8 mouse cellular contexts compared by ENCODE assay signal in genomic region chr16:17727179-17727861, GRCm38 (mm10). TPM values are rescaled to one million over a fixed set of nuclear protein-coding genes. Genes with fewer than 3 reads are reported as not detected.
DNase-seq lines count a peak whose midpoint lies in the region; ATAC-seq and TF ChIP-seq lines count a peak whose summit lies in the region.

No protein-coding gene starts in this region.

- no peaks in the 10 kb centered on the region for H3K9me3 ChIP-seq in forebrain, embryonic 10.5 days
- no peaks in the 10 kb centered on the region for H3K9me3 ChIP-seq in forebrain, embryonic 13.5 days (replicated peaks)
- no peaks in the 10 kb centered on the region for H3K9me3 ChIP-seq in heart, embryonic 10.5 days
- H3K9me3 ChIP-seq in kidney, embryonic 16.5 days (ENCODE audit: low read length), result no peaks in the 10 kb centered on the region

- H3ac ChIP-seq in C2C12 (ENCODE audit: control insufficient read depth, insufficient read length, low read depth), result no peak overlapping the region

- TF ChIP-seq POLR2A in thymus, adult 2 months (IDR thresholded peaks at IDR 0.05; ENCODE audit: control insufficient read depth, extremely low read depth, insufficient read depth, low read length, poor library complexity), result no peak

- H3K9ac ChIP-seq in forebrain, embryonic 13.5 days, result no peak overlapping the region
- H3K9ac ChIP-seq in kidney, embryonic 16.5 days (replicated peaks; ENCODE audit: low read length), result no peak overlapping the region

- H3K79me3 ChIP-seq in C2C12 (ENCODE audit: low read depth), result peaks cover 2% of the 10 kb centered on the region

- 17% methylated on average over 5 of the region's 5 CpGs for WGBS in forebrain, embryonic 10.5 days
- 17% methylated on average over 5 of the region's 5 CpGs for WGBS in forebrain, embryonic 13.5 days
- WGBS in heart, embryonic 10.5 days, result 14% methylated on average over 5 of the region's 5 CpGs
- 14% methylated on average over 5 of the region's 5 CpGs for WGBS in kidney, embryonic 16.5 days
- WGBS in thymus, adult 2 months, result 19% methylated on average over 5 of the region's 5 CpGs

- peak overlapping the region; percentile 51; the same call in 1 of the 2 replicates for H3K27ac ChIP-seq in forebrain, embryonic 10.5 days
- H3K27ac ChIP-seq in forebrain, embryonic 13.5 days, result no peak overlapping the region
- H3K27ac ChIP-seq in heart, embryonic 10.5 days, result no peak overlapping the region
- H3K27ac ChIP-seq in kidney, embryonic 16.5 days (ENCODE audit: low read length), result no peak overlapping the region
- H3K27ac ChIP-seq in thymus, adult 2 months (ENCODE audit: control insufficient read depth, insufficient read depth, low read length), result no peak overlapping the region

- peak; percentile 12 for TF ChIP-seq CTCF in C2C12 (IDR thresholded peaks at IDR 0.05; ENCODE audit: control insufficient read depth, insufficient read depth, insufficient read length)
- TF ChIP-seq CTCF in thymus, adult 2 months (IDR thresholded peaks at IDR 0.05; ENCODE audit: borderline replicate concordance, control insufficient read depth, extremely low read depth, insufficient read depth, low read length, poor library complexity), result no peak

- peak; percentile 20 for DNase-seq in forebrain, embryonic 10.5 days (ENCODE audit: extremely low spot score, low spot score)
- peak; percentile 51 for DNase-seq in c-Kit-positive CD71-negative TER-119-negative erythroid progenitor cells, embryonic 14.5 days (ENCODE audit: low read depth)
- DNase-seq in heart, embryonic 10.5 days (ENCODE audit: low spot score), result no peak
- DNase-seq in thymus, adult 2 months, result peak; percentile 75

- no peaks in the 10 kb centered on the region for H3K36me3 ChIP-seq in forebrain, embryonic 10.5 days (replicated peaks)
- no peaks in the 10 kb centered on the region for H3K36me3 ChIP-seq in forebrain, embryonic 13.5 days (ENCODE audit: poor library complexity, severe bottlenecking)
- no peaks in the 10 kb centered on the region for H3K36me3 ChIP-seq in C2C12 (ENCODE audit: control insufficient read depth, insufficient read depth)
- H3K36me3 ChIP-seq in heart, embryonic 10.5 days, result no peaks in the 10 kb centered on the region
- no peaks in the 10 kb centered on the region for H3K36me3 ChIP-seq in kidney, embryonic 16.5 days (ENCODE audit: insufficient read depth, low read length)
- no peaks in the 10 kb centered on the region for H3K36me3 ChIP-seq in thymus, adult 2 months (ENCODE audit: control insufficient read depth, insufficient read depth, low read length)

- peaks cover 16% of the 10 kb centered on the region for H3K4me1 ChIP-seq in forebrain, embryonic 10.5 days
- peaks cover 7% of the 10 kb centered on the region; the same call in 1 of the 2 replicates for H3K4me1 ChIP-seq in forebrain, embryonic 13.5 days
- peaks cover 8% of the 10 kb centered on the region for H3K4me1 ChIP-seq in heart, embryonic 10.5 days
- H3K4me1 ChIP-seq in kidney, embryonic 16.5 days (ENCODE audit: insufficient read depth, low read length), result no peaks in the 10 kb centered on the region; the same call in 1 of the 2 replicates
- no peaks in the 10 kb centered on the region for H3K4me1 ChIP-seq in thymus, adult 2 months (replicated peaks; ENCODE audit: control insufficient read depth, insufficient read depth, low read length)

- ATAC-seq in forebrain, embryonic 13.5 days, result no peak
- ATAC-seq in kidney, embryonic 16.5 days (ENCODE audit: low FRiP score, low TSS enrichment), result no peak
- ATAC-seq in megakaryocyte, adult 5-6 weeks (ENCODE audit: poor library complexity, severe bottlenecking), result peak; percentile 83

- H3K4me2 ChIP-seq in forebrain, embryonic 13.5 days, result no peak overlapping the region
- peak overlapping the region; percentile 26 for H3K4me2 ChIP-seq in kidney, embryonic 16.5 days (replicated peaks; ENCODE audit: low read depth, low read length)

- no peaks in the 10 kb centered on the region for H3K27me3 ChIP-seq in forebrain, embryonic 10.5 days (ENCODE audit: poor library complexity, severe bottlenecking)
- H3K27me3 ChIP-seq in forebrain, embryonic 13.5 days, result no peaks in the 10 kb centered on the region
- no peaks in the 10 kb centered on the region for H3K27me3 ChIP-seq in C2C12 (ENCODE audit: control insufficient read depth, insufficient read depth, insufficient read length)
- no peaks in the 10 kb centered on the region for H3K27me3 ChIP-seq in heart, embryonic 10.5 days (ENCODE audit: insufficient read depth, poor library complexity, severe bottlenecking)
- no peaks in the 10 kb centered on the region for H3K27me3 ChIP-seq in kidney, embryonic 16.5 days (ENCODE audit: insufficient read depth, low read length)
- H3K27me3 ChIP-seq in thymus, adult 2 months (ENCODE audit: control insufficient read depth, insufficient read depth, low read length), result no peaks in the 10 kb centered on the region; the same call in 1 of the 2 replicates

- peaks cover 12% of the 10 kb centered on the region for H3K79me2 ChIP-seq in C2C12 (ENCODE audit: control insufficient read depth, insufficient read depth)

- H3K4me3 ChIP-seq in forebrain, embryonic 10.5 days, result peak overlapping the region; percentile 10; the same call in 1 of the 2 replicates
- H3K4me3 ChIP-seq in forebrain, embryonic 13.5 days, result no peak overlapping the region
- H3K4me3 ChIP-seq in C2C12 (ENCODE audit: insufficient read depth, poor library complexity, severe bottlenecking), result no peak overlapping the region
- 0 out of 2 replicates have a peak overlapping the region, but pooled peaks have one; percentile 22 for H3K4me3 ChIP-seq in heart, embryonic 10.5 days
- H3K4me3 ChIP-seq in kidney, embryonic 16.5 days (ENCODE audit: low read length), result no peak overlapping the region
- no peak overlapping the region for H3K4me3 ChIP-seq in thymus, adult 2 months (ENCODE audit: control insufficient read depth, insufficient read depth, low read length)

TF ChIP-seq in C2C12, 6 proteins besides CTCF, POLR2A, EP300 and RAD21:
- TF ChIP-seq FOSL1 (IDR thresholded peaks at IDR 0.05; ENCODE audit: insufficient read depth, low read length, poor library complexity, severe bottlenecking), result no peak
- no peak for TF ChIP-seq MAX (IDR thresholded peaks at IDR 0.05)
- no peak for TF ChIP-seq MYOD1 (IDR thresholded peaks at IDR 0.05; ENCODE audit: control insufficient read depth, insufficient read length, low read depth)
- no peak for TF ChIP-seq USF1 (IDR thresholded peaks at IDR 0.05; ENCODE audit: low read depth)
- TF ChIP-seq MYOG (IDR thresholded peaks at IDR 0.05; ENCODE audit: control insufficient read depth, extremely low read depth, insufficient read length), result no peak
- no peak for TF ChIP-seq CEBPB (IDR thresholded peaks at IDR 0.05; ENCODE audit: low read depth)

RNA-seq across cellular contexts. Expression of gene Med15, which starts 5.4 kb away (rescaled TPM):
- 47.4 and 47.5 TPM in 2 replicates for polyA plus RNA-seq in forebrain, embryonic 10.5 days (2016; fragmentation: Nextera tagmentation; extraction: Ambion mirVana)
- polyA plus RNA-seq in forebrain, embryonic 13.5 days (2015; fragmentation: Nextera tagmentation; extraction: Ambion mirVana), result 42.0 and 45.2 TPM in 2 replicates
- polyA plus RNA-seq in C2C12 (2012; fragmentation: generic; extraction: Trizol), result 45.9 TPM
- 45.4 and 48.0 TPM in 2 replicates for polyA plus RNA-seq in heart, embryonic 10.5 days (2016; fragmentation: Nextera tagmentation; extraction: Ambion mirVana)
- 44.1 and 56.1 TPM in 2 replicates for polyA plus RNA-seq in kidney, embryonic 16.5 days (2015; fragmentation: Nextera tagmentation; extraction: Ambion mirVana)
- 61.4 and 67.1 TPM in 2 replicates for total RNA-seq in megakaryocyte, adult 5-6 weeks (2015)
- total RNA-seq in megakaryocyte, adult 5-6 weeks (2017), result 28.6 and 49.3 TPM in 2 replicates
- 286 and 308 TPM in 2 replicates for polyA plus RNA-seq in thymus, adult 2 months (2012; rRNA removed)

RNA-seq across cellular contexts. Expression of gene Klhl22, which starts 32.1 kb away (rescaled TPM):
- polyA plus RNA-seq in forebrain, embryonic 10.5 days (2016; fragmentation: Nextera tagmentation; extraction: Ambion mirVana), result 55.4 and 59.1 TPM in 2 replicates
- polyA plus RNA-seq in forebrain, embryonic 13.5 days (2015; fragmentation: Nextera tagmentation; extraction: Ambion mirVana), result 53.4 and 55.6 TPM in 2 replicates
- polyA plus RNA-seq in C2C12 (2012; fragmentation: generic; extraction: Trizol), result 83.6 TPM
- polyA plus RNA-seq in heart, embryonic 10.5 days (2016; fragmentation: Nextera tagmentation; extraction: Ambion mirVana), result 47.2 and 55.4 TPM in 2 replicates
- polyA plus RNA-seq in kidney, embryonic 16.5 days (2015; fragmentation: Nextera tagmentation; extraction: Ambion mirVana), result 69.8 and 72.0 TPM in 2 replicates
- total RNA-seq in megakaryocyte, adult 5-6 weeks (2015), result 5.0 and 6.9 TPM in 2 replicates
- total RNA-seq in megakaryocyte, adult 5-6 weeks (2017), result 7.0 and 8.3 TPM in 2 replicates
- polyA plus RNA-seq in thymus, adult 2 months (2012; rRNA removed), result 72.7 and 75.1 TPM in 2 replicates

Comparison
In these comparisons a context has a peak if more than half of its experiments do, and no peak if none do; other contexts are left out.
1. H3K4me3 ChIP-seq: peak in forebrain, embryonic 10.5 days (single experiment) and heart, embryonic 10.5 days (single experiment); none in forebrain, embryonic 13.5 days (single experiment), C2C12 (single experiment), kidney, embryonic 16.5 days (single experiment) and thymus, adult 2 months (single experiment).